Mouse (Mus musculus) liver (tissue): ENCODE results near the gene Helb.
"Not testable (repeated sequence)": the region's sequence is repeated elsewhere in the genome, so short reads cannot be mapped to it uniquely, and the experiment has no call there.

Experiments used
- DNase-seq: peaks from one replicate; pipeline ENCODE4 v3.0.0-alpha.2; 2020; ENCODE audit warnings: mixed read lengths

Helb gene

GRCm38 (mm10) chr10:120112507-120113396 is at the start of gene Helb:
Helb (minus strand) TSS chr10:120112987.
- peak; percentile 100 for DNase-seq

GRCm38 (mm10) chr10:120160533-120160932 is 47.7 kb upstream of the Helb start:
- no peak for DNase-seq

DNA sequence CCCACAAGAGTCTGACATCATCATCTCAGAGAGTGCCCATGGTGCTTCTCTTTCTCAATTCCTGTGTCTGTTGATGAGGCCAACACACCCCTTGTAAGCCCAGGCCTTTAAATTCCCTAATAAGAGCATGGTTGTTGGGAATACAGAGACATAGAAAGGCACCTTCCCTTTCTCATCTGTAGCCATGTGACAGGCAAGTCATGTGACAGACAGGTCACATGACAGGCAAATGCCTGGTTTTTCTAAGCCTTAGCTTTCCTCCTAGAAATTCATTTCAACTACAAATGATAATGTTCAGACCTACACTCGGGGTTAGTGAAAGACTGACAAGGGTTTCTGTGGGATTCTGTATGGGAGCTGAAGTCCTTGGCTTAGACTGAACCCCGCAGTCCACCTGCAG is 41.1 kb upstream of the Helb start:
- no peak for DNase-seq

- DNase-seq, result no peak
Measured at GRCm38 (mm10) chr10:120151672-120152071, 38.9 kb upstream of the Helb start.

- DNase-seq, result no peak
Measured at GRCm38 (mm10) chr10:120140916-120141516, 28.2 kb upstream of the Helb start.

DNA sequence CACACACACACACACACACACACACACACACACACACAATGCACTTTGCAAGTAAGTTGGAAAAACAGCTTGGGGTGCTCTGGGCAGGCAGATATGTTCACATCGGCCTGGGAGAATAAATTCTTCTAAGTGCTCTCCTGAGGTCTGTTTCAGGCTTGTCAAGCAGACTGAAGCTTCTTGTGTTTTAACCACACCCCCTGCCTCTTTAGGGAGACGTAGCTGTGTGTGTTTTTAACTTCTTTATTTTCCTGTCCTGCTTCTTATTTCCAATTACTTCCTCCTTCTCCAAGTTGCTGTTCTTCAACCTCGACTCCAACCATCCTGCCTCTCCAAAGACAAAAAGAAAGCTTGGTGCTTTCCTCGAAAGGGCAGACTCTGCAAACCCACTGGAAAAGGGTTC is 27.4 kb upstream of the Helb start:
- no peak for DNase-seq

DNA sequence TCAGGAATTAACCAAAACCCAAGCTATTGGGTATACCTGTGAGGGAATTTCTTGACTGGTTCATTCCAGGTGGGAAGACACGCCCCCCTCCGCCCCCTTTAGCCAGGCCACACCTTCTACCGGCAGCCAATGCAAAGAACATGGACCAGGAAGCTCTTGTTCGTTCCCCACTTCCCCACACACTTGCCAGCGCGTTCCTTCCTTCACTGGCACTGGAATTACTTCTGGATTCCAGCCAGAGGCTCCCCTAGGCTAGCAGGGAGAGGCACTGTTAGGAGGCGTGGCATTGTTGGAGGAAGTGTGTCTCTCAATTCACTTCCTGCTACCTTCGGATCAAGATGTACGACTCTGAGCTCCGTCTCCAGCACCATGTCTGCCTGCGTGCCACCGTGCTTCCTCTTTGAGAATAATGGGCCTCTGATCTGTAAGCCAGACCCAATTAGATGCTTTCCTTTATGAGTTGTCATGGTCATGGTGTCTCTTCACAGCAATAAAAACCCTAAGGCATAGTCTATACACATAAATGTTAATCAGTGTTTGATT is 23.3 kb upstream of the Helb start:
- DNase-seq, result no peak

- DNase-seq, result no peak
Measured at GRCm38 (mm10) chr10:120133697-120134096, 20.9 kb upstream of the Helb start.

- peak; percentile 59 for DNase-seq
Measured at GRCm38 (mm10) chr10:120130621-120131020, 17.8 kb upstream of the Helb start.

DNA sequence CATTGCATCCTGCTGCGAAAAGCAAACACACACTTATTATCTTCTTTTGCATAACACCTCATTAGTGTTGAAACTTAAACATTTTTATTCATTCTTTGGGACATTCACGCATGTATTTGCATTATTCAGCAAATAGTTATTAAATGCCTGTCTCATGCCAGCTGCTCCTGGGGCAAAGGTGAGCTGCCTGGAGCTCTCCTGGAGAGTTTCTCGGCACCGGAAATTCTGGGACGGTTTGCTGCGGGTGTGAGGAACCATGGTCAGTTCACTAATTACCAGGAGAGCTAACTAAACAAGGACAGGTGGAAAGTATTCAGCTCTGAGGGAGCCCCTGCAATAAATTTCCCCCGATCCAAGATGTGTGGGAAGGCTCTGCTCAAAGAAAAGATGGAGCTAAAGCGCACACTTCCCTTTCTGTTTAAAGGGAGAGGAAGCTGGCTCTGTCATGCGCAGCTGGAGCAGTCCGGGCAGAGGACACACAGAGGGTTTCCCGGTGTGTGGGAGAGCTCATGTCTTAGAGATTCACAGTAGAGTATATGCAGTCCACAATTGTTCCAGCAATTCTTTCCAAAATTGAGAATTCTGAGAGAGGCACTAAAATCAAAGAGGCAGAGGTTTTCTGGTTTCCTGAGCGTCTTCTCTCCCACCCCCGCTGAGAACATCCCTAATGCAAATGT is 16.0 kb upstream of the Helb start:
- no peak for DNase-seq

DNA sequence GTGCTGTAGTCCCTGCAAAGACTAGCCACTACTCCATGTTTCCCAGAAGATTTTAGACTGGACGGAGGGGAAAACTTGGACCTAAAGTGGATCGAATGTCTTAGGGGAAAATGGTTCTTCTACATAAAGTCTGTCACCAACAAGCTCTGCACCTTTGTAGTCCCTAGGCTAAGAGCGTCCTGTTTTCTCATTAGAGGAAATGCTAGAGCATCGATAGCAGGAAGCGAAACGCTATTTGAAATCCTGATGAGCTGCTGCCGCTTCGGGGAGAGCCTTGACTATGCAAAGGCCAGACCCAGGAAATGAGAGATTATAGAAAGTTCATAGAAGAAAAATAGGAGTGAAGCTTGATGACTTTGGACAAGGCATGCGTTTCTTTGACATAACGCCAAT is 12.7 kb upstream of the Helb start:
- DNase-seq, result no peak

GRCm38 (mm10) chr10:120124801-120125464 is 12.1 kb upstream of the Helb start:
- peak; percentile 81 for DNase-seq

GRCm38 (mm10) chr10:120123721-120124120 is 10.9 kb upstream of the Helb start:
- no peak for DNase-seq

DNA sequence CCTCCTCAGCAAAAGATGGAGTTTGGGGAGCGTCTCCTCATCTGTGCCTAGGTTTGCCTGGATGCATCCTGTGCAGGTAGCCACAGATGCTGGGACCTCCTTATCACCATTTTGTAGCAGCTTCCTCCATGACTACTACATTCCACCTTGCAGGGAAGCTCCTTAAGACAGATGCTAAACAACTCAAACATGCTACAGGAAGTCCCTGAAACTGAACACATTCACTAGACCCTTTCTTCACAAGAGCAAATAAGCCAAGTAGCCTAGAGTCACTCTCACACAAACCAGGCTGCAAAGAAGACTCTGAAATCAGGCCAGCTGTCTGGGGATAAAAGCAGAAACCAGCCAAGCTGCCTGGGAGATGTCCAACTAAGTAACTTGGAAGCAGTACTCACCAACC is 2.5 kb upstream of the Helb start:
- DNase-seq, result no peak

DNA sequence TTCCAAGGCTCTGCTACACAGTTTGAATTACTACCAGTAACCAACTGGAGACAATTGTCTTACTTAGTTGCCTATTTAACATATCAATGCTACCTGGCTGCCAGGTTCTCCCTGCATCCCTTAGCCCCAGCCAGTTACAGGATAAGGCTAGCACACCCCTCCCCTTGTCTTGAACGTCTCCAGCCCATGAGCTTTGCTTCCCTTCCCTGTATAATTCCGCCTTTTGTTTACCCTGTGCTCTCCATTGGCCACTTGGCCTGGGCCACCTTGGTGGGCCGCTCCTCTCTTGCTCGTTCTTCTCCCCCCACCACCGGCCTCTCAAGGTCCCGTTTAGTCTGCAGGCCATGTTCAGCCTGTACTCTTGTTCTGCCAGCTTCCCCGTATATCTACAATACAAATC is 1.7 kb upstream of the Helb start:
- no peak for DNase-seq

- DNase-seq, result no peak
Measured at GRCm38 (mm10) chr10:120113980-120114379, 1.2 kb upstream of the Helb start.

GRCm38 (mm10) chr10:120113482-120113881 is 695 bp upstream of the Helb start:
- not testable (repeated sequence) for DNase-seq

DNA sequence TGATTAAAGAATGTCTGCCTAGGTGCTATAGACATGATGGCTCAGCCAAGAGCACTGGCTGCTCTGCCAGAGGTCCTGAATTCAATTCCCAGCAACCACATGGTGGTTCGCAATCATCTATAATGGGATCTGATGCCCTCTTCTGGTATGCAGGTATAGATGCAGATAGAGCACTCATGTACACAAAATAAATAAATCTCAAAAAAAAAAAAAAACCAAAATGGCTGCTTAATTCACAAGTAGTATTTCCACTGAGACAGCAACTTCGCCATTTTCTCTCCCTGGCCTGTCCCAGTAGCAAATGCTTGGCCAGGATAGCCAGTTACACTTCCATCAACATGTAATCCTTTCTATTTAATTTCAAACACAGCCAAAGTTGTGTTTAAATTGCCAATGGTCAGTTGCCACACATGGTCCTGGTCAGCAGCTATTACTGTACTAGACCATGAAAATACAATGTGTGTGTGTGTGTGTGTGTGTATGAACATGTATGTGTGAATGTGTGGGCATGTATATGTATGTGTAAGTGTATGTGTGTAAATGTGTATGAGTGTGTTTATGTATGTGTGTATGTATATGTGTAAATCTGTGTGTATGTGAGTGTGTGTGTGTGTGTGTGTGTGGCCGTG is 982 bp downstream of the Helb start:
- no peak for DNase-seq

GRCm38 (mm10) chr10:120100806-120101205 is 12.0 kb downstream of the Helb start:
- peak; percentile 15 for DNase-seq

- DNase-seq, result no peak
Measured at GRCm38 (mm10) chr10:120097564-120097963, 15.2 kb downstream of the Helb start.

DNA sequence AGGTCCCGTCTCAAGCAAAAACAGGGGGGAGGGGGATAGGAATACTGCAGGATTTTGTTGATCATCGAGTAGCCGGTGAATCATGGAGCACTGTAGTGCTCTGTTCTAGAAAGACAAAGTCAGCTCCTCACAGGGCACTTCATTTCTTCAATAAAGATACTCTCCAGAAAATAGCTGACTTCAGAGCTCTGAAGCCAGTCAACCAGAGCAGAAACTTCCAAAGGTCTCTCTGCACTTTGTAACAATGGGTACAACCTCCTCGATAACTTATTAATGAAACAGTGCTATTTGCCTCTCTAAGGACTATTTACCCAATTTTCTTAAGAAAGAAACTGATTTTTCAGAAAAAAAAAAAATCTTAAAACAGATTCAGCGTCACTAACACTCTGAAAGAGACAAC is 17.1 kb downstream of the Helb start:
- no peak for DNase-seq

GRCm38 (mm10) chr10:120095136-120095535 is 17.7 kb downstream of the Helb start:
- DNase-seq, result no peak
